Mouse (Mus musculus): ENCODE data around the gene Htr1f. TPM values are rescaled to one million over a fixed set of nuclear protein-coding genes. Genes with fewer than 3 reads are reported as not detected.

Gene Htr1f
- polyA plus RNA-seq (2021; fragmentation: Nextera tagmentation) = 2.4 and 3.2 TPM in 2 replicates
- long read RNA-seq, experiment 1, transcript Htr1f-201 (3 exons, 2,579 nt) = major isoform, 21 of 28 reads
- long read RNA-seq, experiment 1, partial matches to known transcripts = 1 of 28 reads
- long read RNA-seq, experiment 1, other reads (novel, unspliced or antisense) = 6 of 28 reads
- long read RNA-seq, experiment 2, partial matches to known transcripts = 1 of 5 reads
- long read RNA-seq, experiment 2, other reads (novel, unspliced or antisense) = 1 of 5 reads

DNA sequence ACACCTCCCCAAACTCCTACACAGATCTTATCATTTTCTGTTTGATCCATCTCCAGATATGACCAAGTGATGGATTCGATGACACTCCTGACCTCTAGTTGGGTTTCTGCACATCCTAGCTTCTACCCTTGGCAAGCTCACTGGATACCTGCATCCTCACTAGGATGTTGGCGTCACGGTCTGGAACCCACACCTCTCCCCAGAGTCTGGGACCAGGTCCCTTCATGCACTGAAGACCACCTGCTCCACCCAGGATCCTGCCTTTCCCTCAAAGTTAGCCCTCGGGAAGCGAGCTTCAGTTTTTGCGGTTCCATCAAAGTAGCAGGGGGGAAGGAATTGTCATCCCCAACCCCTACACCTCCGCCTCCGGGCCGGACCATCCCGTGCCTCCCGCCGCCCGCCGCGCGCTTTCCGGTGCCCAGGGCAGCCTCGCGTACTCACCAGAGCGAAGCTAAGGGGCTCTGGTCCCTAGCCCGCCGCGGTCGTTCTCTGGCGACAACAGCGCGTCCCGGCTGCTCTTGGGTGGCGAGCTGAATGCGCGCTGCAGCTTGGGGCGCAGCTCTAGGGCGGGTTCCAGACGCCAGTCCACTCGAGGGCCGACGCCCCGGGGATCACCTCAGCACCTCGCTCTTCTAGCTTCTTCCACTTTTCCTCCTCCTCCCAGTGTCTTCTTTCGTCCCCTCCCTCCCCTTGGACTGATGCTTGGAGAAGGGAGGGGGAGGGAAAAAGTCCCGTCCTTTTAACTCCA lies at the start of gene Htr1f:
Gene Htr1f (minus strand): TSS at position 671 of the 748 bp plus-strand sequence.

Measured in left cerebral cortex, adult 6 months (tissue).